Mouse (Mus musculus): Measurements from ENCODE around the gene Snapc2.
"Not testable (repeated sequence)": the region's sequence is repeated elsewhere in the genome, so short reads cannot be mapped to it uniquely, and the experiment has no call there.

Gene Snapc2

GRCm38 (mm10) chr8:4238434-4239192 is 14.3 kb upstream of the Snapc2 start, which contains the start of the genes Map2k7 and Gm49320:
Gene Map2k7 (plus strand): TSS chr8:4238740.
Gene Gm49320 (plus strand): TSS chr8:4238865.
- DNase-seq: peak; percentile 100

DNA sequence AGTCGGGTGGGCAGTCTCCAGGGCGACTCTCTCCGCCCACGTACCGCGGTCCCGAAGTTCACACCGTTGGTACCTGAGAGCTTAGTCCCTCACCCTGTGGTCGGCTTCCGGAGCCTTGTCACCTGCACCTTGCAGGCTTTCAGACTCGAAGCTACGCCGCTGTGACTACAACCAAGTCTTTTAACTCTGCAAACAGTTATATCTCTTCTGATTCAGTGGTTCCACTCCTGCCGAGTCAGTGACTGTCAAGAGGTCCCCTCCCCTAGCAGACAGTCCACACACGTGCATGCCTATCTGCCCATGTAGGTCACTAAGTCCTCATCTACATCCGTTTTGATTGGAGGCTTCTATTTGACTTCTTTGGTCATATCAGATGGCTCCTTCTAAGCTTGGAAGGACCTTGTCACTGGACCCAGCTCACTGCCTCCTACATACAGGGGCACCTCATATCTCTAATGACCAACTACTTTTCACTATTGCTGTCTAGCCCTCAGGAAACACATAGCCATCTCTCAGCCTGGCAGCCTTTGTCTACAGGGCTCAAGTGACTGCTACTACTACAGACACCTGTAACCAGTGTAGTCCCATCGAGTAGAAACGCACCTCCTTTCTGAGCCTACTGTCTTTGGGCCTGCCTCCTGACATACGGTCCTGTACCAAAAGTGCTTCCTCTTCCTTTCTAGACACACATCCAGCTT is 13.5 kb upstream of the Snapc2 start:
- no peak for DNase-seq

DNA sequence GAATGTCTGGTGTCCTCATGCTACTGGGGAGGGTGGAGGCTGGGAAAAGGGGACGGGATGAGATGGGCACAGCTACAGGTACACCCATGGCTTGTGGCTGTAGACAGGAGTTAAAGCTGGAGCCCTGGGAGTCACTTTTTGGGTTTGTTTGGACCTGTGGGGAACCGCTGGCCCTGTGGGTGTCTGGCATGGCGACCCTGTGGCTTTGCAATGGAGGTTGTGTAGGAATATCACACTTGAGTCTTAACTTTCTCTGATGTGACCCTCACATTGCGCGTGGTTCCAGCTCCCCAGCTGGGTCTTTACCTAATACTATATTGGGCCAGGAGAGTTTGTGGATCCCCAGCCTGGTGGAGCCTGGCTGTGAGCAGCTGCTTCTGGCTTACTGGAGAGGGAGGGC is 7.8 kb upstream of the Snapc2 start:
- DNase-seq: no peak

- no peak for DNase-seq
Observed at GRCm38 (mm10) chr8:4245737-4246136, 7.1 kb upstream of the Snapc2 start.

- DNase-seq: no peak
Observed at GRCm38 (mm10) chr8:4247241-4247640, 5.6 kb upstream of the Snapc2 start.

DNA sequence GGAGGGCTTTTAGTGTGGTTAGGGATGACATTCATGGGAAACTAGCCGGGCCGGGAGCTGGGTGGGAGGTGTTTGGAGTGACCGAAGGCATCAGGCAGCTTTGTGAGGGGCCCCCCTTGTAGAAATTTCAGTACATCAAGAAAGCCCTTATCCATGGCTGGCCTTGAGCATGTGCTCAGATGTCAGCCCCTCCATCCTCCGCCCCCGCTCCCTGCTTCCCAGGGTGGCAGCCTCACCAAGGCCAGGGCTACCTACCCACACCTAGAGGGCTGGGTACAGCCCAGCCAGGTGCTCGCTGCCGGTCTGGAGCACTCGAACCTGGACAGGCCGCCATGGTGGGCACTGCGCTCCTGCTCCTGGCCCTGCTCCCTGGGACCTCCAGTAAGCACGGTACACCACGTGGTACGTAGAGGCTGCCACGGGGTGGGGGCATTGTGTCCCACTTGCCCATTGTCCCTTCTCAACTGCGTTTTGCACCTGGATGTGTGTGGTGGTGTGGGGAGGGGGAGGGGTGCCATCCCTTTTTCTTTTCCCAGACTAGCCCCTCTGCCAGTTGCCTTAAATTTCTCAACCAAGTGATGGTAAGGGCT is 4.8 kb upstream of the Snapc2 start, which contains the start of gene Tgfbr3l:
TSS of gene Tgfbr3l (plus strand) at position 264 of the 590 bp plus-strand sequence.
- DNase-seq: no peak

DNA sequence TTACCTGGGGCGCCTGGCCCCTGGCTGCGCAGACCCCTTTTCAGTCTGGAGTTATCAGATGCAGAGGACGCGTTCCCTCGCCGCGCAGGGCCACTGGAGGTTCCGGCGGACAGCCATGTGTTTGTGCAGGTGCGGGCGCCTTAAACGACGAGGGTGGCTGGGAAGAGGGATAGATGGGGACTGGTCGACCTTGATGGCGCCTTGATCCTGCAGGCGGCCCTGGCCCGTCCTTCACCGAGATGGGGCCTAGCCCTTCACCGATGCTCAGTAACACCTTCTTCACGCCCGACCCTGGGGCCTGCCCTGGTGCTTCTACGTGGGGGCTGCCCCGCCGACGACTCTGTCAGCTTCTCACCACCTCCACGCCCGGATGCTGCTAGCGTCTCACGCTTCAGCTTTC is 3.7 kb upstream of the Snapc2 start:
- no peak for DNase-seq

DNA sequence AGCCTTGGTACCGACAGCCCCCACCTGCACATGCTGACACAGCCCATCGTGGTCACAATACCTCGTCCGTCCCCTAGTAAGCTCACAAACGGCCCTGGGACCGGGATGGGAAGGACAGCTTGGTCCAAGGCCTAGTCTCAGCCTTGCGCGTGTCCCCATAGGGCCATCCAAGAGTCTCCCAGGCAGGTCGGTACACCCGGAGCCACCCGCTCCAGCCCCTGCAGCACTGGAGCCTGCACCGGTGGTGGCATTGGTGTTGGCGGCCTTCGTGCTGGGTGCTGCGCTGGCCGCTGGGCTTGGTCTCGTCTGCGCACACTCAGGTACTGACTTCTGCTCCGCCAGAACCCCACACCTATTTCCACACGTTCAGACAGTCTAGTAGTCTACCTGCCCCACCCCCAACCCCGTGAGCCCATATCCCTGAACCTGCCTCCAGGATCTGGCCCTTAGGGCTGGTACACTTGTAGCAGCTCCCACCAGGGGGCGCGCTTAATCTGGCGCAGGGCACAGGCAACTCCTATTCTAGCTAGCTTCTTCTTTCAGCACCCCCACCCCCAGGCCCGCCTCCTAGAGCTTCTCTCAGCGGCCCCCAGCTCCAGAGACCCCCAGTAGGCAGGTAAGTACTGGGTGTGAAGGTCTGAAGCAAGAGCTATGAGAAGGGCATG is 2.4 kb upstream of the Snapc2 start:
- peak; percentile 82 for DNase-seq

DNA sequence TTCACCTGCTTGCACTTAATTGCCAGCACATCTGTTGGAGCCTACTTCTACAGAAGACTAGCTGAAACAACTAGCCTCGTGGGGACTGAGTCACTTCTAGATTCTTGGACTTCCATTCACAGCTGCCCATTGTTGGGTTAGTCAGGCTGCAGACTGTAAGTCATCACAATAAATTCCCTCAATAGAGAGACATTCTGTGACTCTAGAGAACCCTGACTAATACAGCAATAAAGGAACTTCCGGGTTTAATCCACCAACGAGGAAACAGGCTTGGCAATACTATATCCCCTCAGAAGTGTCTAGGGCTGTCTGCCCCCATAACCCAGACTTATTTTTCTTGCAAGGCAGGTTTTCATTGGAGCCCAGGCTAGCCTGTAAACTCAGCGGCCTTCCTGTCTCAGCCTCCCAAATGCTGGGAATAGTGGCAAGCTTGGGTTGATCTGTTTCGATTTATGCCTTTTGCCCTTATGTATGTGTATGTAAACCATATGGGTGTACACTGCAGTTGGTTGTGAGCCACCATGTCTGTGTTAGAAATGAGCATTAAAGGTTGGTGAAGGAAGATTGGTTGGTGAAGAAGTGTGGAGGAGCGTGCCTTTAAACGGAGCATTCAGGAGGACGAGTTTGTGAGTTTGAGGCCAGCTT is 642 bp upstream of the Snapc2 start:
- no peak for DNase-seq

DNA sequence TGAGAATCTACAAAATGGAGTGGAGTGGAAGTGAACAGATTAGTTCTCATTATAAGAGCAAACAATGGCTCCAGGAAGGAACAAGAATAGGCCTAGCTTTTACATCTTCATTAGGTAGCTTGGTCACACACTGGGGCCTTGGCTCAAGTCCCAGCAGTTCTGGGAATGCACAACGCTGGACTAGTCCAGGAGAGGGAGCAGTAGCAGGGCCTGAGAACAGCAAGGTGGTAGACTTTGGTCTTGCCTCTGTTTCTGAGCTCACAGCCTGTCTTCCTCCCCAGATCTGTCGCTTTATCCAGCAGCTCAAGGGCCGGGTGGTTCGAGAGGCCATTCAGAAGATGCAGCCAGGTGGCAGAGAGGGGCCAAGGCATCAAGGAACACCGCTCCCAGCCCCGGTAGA is 1.1 kb downstream of the Snapc2 start:
- DNase-seq: peak; percentile 82

- DNase-seq: not testable (repeated sequence)
Observed at GRCm38 (mm10) chr8:4255471-4255870, 2.6 kb downstream of the Snapc2 start.

- DNase-seq: no peak
Observed at GRCm38 (mm10) chr8:4256911-4257310, 4.0 kb downstream of the Snapc2 start.

- DNase-seq: no peak
Observed at GRCm38 (mm10) chr8:4257350-4257749, 4.5 kb downstream of the Snapc2 start.

- DNase-seq: peak; percentile 67
Observed at GRCm38 (mm10) chr8:4258233-4258632, 5.4 kb downstream of the Snapc2 start.

DNA sequence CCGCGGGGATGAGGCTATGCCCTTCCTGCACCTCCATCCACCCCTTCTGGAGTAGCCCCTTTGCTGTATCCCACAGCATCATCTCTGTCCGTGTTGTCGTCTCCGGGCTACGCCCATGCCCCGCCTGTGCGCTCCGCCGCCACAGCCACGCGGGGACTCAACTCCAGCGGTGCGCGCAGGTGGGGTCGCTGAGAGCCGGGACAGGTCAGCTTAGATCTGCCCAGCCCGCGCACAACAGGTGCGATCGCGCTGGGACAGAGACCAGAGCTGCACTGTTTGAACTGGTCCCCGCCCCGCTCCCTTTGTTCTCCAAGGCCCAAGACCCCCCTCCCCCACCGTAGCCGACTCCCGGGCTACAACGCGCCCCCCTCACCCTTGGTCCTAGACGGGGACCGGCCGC is 5.8 kb downstream of the Snapc2 start:
- peak; percentile 48 for DNase-seq

DNA sequence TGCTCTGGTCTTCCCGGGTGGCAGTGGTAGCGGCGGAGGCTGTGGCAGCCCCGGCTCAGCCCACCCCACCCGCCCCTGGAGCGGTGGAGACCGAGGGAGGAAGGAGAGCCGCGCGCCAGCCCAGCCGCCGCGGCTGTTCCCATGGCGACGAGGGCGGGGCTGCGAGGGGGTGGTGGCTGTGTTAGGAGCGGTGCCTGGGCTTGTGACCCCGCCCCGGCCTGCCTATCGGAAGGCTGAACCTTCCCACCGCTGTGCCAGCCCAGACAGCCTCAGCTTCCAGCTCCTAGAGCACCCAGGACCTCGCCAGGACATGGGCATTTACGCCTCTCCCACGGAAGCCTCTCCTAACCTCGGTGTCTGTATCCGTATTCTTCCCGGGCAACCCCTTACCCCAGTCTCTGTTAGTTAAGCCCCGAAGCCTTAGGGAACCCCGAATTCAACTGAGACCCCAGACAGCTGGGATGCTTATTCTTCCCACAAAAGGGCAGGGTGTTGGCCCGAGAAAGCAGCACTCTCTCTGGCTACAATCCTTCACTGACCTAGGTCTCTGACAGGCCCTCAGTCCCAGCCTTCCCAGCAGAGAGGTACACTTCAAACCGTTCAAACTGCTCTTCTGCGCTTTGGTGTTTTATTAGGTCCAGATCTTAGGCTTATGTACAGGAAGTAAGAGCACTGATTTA is 6.4 kb downstream of the Snapc2 start, which contains the start of gene Ctxn1:
TSS of gene Ctxn1 (minus strand) at position 150 of the 680 bp plus-strand sequence.
- DNase-seq: peak; percentile 78

DNA sequence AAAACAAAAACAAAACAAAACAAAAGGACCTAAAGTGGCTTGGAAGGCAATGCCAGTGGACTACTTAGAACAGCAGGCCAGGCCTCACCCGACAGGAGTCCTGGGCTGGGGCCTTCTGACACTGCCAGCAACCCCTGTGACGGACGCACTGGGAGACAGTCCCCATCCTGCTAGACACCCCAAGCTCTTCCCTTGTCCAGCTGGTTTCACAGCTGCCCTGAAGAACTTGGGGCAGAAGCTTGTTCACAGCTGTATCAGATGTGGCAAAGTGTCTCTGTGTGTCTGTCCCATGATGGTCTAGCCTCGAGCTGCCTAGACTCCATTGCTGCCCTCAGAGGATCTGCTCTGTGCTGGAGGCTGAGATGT is 6.9 kb downstream of the Snapc2 start:
- no peak for DNase-seq

- no peak for DNase-seq
Observed at GRCm38 (mm10) chr8:4263105-4263791, 10.4 kb downstream of the Snapc2 start.

DNA sequence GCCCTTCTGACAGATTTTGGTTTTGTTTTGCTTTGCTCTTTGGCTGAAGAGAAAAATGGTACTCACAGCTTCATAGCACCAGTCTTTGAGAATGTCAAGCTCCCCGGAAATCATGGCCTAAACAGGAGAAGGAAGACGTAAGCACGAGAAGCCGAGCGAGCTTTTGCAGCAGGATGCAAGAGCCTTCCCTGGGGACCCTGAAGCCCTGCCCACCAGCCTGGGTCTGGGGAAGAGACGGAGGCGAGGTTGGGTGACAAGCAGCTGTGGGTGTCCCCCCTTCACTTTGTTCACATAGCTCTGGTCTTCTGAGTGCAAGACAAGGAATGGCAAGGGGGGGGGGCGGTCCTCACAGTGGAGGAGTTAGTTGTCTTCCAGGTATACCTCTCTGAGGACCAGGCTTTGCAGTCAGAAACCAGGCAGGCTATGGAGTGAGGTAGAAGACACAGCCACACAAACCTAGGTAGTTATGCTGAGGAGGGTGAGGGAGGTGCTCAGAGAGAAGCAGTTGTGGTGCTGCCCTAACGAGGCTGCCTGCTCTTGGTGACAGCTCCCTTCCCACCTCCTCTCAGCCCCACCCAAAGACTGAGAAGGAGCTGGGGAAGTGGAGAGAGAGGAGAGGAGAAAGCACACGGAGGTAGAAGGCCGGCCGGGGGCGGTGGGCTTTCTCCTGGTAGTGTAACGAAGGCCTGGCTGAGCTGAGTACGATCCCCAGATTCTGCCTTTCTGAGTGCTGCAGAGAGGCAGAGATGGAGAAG is 12.5 kb downstream of the Snapc2 start:
- no peak for DNase-seq

GRCm38 (mm10) chr8:4267627-4268026 is 14.7 kb downstream of the Snapc2 start:
- no peak for DNase-seq

DNA sequence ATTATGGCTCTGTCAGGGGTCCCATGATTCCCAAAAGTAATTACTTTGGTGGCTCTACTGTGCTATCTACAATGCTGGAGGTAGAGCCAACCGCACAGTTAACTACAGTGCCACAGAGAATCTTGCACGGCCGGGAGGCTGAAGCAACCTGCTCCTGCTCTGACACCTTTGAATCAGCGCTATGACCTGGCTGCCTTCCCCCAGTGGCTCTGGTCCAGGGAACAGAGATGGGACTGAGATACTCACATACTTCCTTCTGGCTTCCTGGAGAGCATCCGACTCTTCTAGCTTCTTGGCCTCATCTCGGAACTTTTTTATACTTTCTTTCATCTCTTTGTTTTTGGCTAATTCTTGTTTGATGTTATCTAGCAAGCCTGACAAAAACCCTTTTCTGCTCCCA is 16.7 kb downstream of the Snapc2 start:
- DNase-seq: no peak

Data from cerebellum, adult 9-11 months (tissue).